Comparison of ENCODE assay signal across 11 mouse cellular contexts in the genomic region with DNA sequence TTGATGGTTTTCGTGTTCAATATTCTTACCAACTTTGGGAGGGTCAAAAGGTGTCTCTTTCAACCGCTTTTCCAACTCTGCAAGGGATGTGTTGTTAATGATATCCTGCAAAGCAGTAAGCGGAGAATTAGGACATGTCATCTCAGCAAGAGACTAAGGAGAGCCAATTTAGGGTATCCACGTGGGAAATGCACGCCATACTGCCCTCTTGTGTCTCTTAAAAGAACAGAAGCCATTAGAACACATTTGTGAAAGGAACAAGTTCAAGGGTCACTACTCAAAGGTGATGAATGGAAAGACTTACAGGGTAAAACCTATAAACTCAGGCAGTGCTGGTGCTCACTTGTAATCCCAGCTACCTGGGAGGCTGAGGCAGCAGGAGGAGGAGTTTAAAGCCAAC. TPM values are rescaled to one million over a fixed set of nuclear protein-coding genes. Genes with fewer than 3 reads are reported as not detected.
A peak's percentile ranks its signal among the peaks of the same experiment; 100 is the strongest.
DNase-seq lines count a peak whose midpoint lies in the region; ATAC-seq and TF ChIP-seq lines count a peak whose summit lies in the region.
"Had no signal": no experiment of that assay in that cellular context is flagged by ENCODE, and none has a peak within 500 bp of the region (broad histone marks: within the 10 kb centered on the region; RNA-seq: fewer than 3 reads in every experiment).

No protein-coding gene starts in this region.

- no peak overlapping the region for H3K4me2 ChIP-seq in hindbrain, postnatal 0 days (ENCODE audit: low read depth, low read length)
- no peak overlapping the region for H3K4me2 ChIP-seq in hindbrain, embryonic 16.5 days (ENCODE audit: low read length)

- H3K9me3 ChIP-seq in hindbrain, postnatal 0 days (ENCODE audit: low read length) = no peaks in the 10 kb centered on the region
- no peaks in the 10 kb centered on the region for H3K9me3 ChIP-seq in hindbrain, embryonic 16.5 days (ENCODE audit: control insufficient read depth, low read length)
- H3K9me3 ChIP-seq: megakaryocyte, embryonic 14.5 days had no signal

- no peak overlapping the region for H3K9ac ChIP-seq in hindbrain, postnatal 0 days (replicated peaks; ENCODE audit: low read length)
- no peak overlapping the region for H3K9ac ChIP-seq in hindbrain, embryonic 16.5 days (ENCODE audit: low read depth, low read length)

- no peak for ATAC-seq in hindbrain, postnatal 0 days
- no peak for ATAC-seq in hindbrain, embryonic 16.5 days
- no peak for ATAC-seq in granulocyte monocyte progenitor cell, adult 5-6 weeks (replicated peaks; ENCODE audit: poor library complexity, severe bottlenecking)

- H3K4me1 ChIP-seq in hindbrain, postnatal 0 days (ENCODE audit: insufficient read depth, low read length) = no peaks in the 10 kb centered on the region
- H3K4me1 ChIP-seq in hindbrain, embryonic 16.5 days (ENCODE audit: control insufficient read depth, insufficient read depth, low read depth, low read length) = no peaks in the 10 kb centered on the region

- H3K27ac ChIP-seq in hindbrain, postnatal 0 days = no peak overlapping the region
- no peak overlapping the region for H3K27ac ChIP-seq in hindbrain, embryonic 16.5 days (ENCODE audit: low read depth, low read length)

- no peaks in the 10 kb centered on the region for H3K27me3 ChIP-seq in hindbrain, postnatal 0 days (ENCODE audit: insufficient read depth, low read length)
- no peaks in the 10 kb centered on the region for H3K27me3 ChIP-seq in hindbrain, embryonic 16.5 days (replicated peaks; ENCODE audit: control insufficient read depth, insufficient read depth, low read length)
- H3K27me3 ChIP-seq: megakaryocyte, embryonic 14.5 days had no signal

- no peak overlapping the region for H3K4me3 ChIP-seq in hindbrain, postnatal 0 days (ENCODE audit: low read length)
- no peak overlapping the region for H3K4me3 ChIP-seq in hindbrain, embryonic 16.5 days (ENCODE audit: low read length)
- H3K4me3 ChIP-seq: megakaryocyte, embryonic 14.5 days had no signal

- peaks cover 11% of the 10 kb centered on the region; the same call in 1 of the 2 replicates for H3K36me3 ChIP-seq in hindbrain, postnatal 0 days (ENCODE audit: insufficient read depth, low read length)
- peaks cover 12% of the 10 kb centered on the region; the same call in 1 of the 2 replicates for H3K36me3 ChIP-seq in hindbrain, embryonic 16.5 days (ENCODE audit: control insufficient read depth, insufficient read depth, low read length)

- intact Hi-C loops in gastrocnemius, postnatal 14 days (cut with DNase I; ENCODE audit: low total_unique reads) = loop anchor here (5.0 to 10.0 kb wide), 2 partner anchors 96 to 514 kb away; no protein-coding TSS in a partner anchor

- 42% methylated on average over 5 of the region's 5 CpGs for WGBS in hindbrain, postnatal 0 days
- WGBS in hindbrain, embryonic 16.5 days = 45% methylated on average over 5 of the region's 5 CpGs

- peak; percentile 63 for TF ChIP-seq CTCF in hindbrain, postnatal 0 days (IDR thresholded peaks at IDR 0.05; ENCODE audit: low read depth)

- DNase-seq in hindbrain, postnatal 0 days (ENCODE audit: low spot score) = peak; percentile 64
- DNase-seq in 3T3-L1 (ENCODE audit: low read depth, low spot score) = peak; percentile 59
- DNase-seq in ES-CJ7 (ENCODE audit: low read depth, low spot score) = peak; percentile 65
- peak; percentile 37 for DNase-seq in embryo, embryonic 11 days
- DNase-seq in thymus, postnatal 4 days = no peak
- DNase-seq in gastrocnemius, postnatal 14 days = no peak
- DNase-seq: gastrocnemius, postnatal 25 days; right cerebral cortex, postnatal 25 days had no signal

RNA-seq across cellular contexts. Expression of gene Parn, which starts 39.6 kb away (rescaled TPM):
- total RNA-seq in hindbrain, postnatal 0 days (2014; rRNA removed) = 13.2 and 13.3 TPM in 2 replicates
- polyA plus RNA-seq in hindbrain, postnatal 0 days (2015; fragmentation: Nextera tagmentation; extraction: Ambion mirVana) = 31.1 and 32.1 TPM in 2 replicates
- polyA plus RNA-seq in hindbrain, embryonic 16.5 days (2015; fragmentation: Nextera tagmentation; extraction: Ambion mirVana) = 31.4 and 31.7 TPM in 2 replicates
- total RNA-seq in gastrocnemius, postnatal 14 days (2021) = 10 to 100 TPM in 1 of 2 experiments, 1 to 10 TPM in 1; 9.0 to 11.8 TPM
- total RNA-seq in granulocyte monocyte progenitor cell, adult 5-6 weeks (2014; fragmentation: Nextera tagmentation) = 18.8 and 32.3 TPM in 2 replicates
- total RNA-seq in granulocyte monocyte progenitor cell, adult 5-6 weeks (2017) = 49.3 and 55.0 TPM in 2 replicates

RNA-seq across cellular contexts. Expression of gene Bfar, which starts 43.3 kb away (rescaled TPM):
- total RNA-seq in hindbrain, postnatal 0 days (2014; rRNA removed) = 31.6 and 40.5 TPM in 2 replicates
- polyA plus RNA-seq in hindbrain, postnatal 0 days (2015; fragmentation: Nextera tagmentation; extraction: Ambion mirVana) = 38.8 and 38.9 TPM in 2 replicates
- polyA plus RNA-seq in hindbrain, embryonic 16.5 days (2015; fragmentation: Nextera tagmentation; extraction: Ambion mirVana) = 50.9 and 52.2 TPM in 2 replicates
- 10 to 100 TPM; 28.2 to 34.2 TPM for total RNA-seq in gastrocnemius, postnatal 14 days (2021)
- 48.1 and 52.9 TPM in 2 replicates for total RNA-seq in granulocyte monocyte progenitor cell, adult 5-6 weeks (2014; fragmentation: Nextera tagmentation)
- total RNA-seq in granulocyte monocyte progenitor cell, adult 5-6 weeks (2017) = 49.8 and 65.2 TPM in 2 replicates

RNA-seq across cellular contexts. Expression of gene 3110001I22Rik, which starts 43.4 kb away (rescaled TPM):
- 2.3 and 4.8 TPM in 2 replicates for total RNA-seq in hindbrain, postnatal 0 days (2014; rRNA removed)
- polyA plus RNA-seq in hindbrain, postnatal 0 days (2015; fragmentation: Nextera tagmentation; extraction: Ambion mirVana) = 4.0 and 4.3 TPM in 2 replicates
- 6.0 and 6.7 TPM in 2 replicates for polyA plus RNA-seq in hindbrain, embryonic 16.5 days (2015; fragmentation: Nextera tagmentation; extraction: Ambion mirVana)
- total RNA-seq in gastrocnemius, postnatal 14 days (2021) = 1 to 10 TPM; 1.7 to 2.3 TPM
- total RNA-seq in granulocyte monocyte progenitor cell, adult 5-6 weeks (2014; fragmentation: Nextera tagmentation) = 10.4 and 21.6 TPM in 2 replicates
- 23.8 and 25.2 TPM in 2 replicates for total RNA-seq in granulocyte monocyte progenitor cell, adult 5-6 weeks (2017)

Comparison
In these comparisons a context has a peak if more than half of its experiments do, and no peak if none do; other contexts are left out.
1. DNase-seq: peak in hindbrain, postnatal 0 days (single experiment), 3T3-L1 (single experiment), ES-CJ7 (single experiment) and embryo, embryonic 11 days (single experiment); none in thymus, postnatal 4 days (single experiment) and gastrocnemius, postnatal 14 days (single experiment).